Mouse (Mus musculus) hematopoietic multipotent progenitor cell, adult 10-12 weeks (in vitro differentiated cells): ENCODE measurements around the gene Zfp933. TPM values are rescaled to one million over a fixed set of nuclear protein-coding genes. Genes with fewer than 3 reads are reported as not detected.

ENCODE experiments used
- polyA plus RNA-seq: library from polyadenylated mRNA; stranded (reverse); fragments of >175 nt; gene quantifications from 2 replicates; pipeline ENCODE4 v1.2.3, GENCODE M21; 2012; ENCODE audit warnings: low replicate concordance

The Zfp933 gene
- polyA plus RNA-seq: 0.13 and 0.52 TPM in 2 replicates

DNA sequence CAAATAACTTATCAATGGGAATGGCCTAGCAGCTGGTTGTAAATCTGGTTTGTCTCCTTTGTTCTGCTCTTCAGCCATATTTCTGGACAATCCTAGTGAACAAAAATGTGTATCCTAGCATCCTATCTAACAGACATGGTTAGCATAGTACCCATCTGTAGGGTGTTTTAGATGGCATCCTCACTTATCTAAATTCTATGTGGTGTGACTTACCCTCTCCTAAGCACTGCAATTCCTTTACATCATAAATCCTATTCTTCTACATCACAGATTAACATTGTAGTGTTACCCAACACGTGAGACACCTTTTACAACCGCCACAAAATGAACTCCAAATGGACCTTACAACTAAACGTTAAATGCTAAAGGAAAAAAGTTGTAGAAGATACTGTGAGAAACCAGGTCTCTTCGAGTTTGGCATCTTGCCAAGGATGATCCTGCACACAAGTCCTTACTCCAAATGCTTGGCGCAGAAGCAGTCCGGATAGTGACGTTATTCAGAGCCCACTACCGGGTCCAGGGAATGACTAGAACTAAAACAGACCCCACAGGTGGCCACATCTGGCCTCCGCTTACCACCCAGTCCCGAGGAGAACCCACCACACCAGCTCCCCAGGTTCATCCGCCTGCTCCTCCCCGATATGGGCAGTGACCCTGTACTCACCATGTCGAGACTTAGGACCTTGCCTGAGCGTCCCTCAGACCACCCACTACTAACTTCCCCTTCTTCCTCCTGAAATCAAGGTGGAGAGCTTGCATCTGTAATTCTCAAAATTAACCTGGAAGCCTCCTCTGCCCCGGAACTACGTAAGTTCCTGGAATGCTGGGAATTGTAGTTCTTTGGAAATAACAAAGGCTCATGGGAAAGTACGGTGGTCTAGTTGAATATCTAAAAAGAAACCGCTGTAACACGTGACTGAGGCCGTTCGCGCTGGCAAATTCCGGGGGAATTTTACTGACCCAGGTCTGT, at the start of gene Zfp933:
Gene Zfp933 (minus strand): TSS at position 753 of the 970 bp plus-strand sequence.

DNA sequence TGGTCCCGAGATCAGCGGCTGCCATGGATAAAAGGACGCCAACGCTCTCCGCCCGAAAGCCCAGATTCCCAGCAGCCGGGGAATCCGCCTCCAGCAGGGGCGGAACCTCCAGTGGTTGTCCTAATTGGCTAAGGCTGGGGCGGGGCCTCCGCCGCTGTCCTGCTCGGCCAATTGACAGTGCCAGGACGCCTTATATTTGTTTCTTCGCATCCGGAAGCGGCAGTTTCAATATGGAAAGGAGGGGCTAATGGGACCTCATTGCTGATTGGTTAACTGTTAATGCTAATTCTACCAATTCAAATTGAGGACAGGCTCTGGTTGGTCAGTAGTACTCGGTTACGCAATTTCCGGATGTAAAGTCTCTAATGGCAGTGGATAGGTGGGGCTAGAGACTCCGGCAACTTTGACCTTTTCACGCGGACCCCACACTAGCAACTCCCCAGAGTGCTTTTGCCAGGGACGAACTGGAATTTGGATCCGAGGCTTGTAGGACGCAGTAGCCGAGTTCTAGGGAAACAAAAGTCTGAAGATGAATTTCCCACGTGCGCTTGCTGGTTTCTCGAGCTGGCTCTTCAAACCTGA, 20.4 kb upstream of the Zfp933 start, which contains the start of the genes Miip and Fv1:
Gene Miip (minus strand): TSS at position 367 of the 582 bp plus-strand sequence.
Gene Fv1 (plus strand): TSS at position 530 of the 582 bp plus-strand sequence.

DNA sequence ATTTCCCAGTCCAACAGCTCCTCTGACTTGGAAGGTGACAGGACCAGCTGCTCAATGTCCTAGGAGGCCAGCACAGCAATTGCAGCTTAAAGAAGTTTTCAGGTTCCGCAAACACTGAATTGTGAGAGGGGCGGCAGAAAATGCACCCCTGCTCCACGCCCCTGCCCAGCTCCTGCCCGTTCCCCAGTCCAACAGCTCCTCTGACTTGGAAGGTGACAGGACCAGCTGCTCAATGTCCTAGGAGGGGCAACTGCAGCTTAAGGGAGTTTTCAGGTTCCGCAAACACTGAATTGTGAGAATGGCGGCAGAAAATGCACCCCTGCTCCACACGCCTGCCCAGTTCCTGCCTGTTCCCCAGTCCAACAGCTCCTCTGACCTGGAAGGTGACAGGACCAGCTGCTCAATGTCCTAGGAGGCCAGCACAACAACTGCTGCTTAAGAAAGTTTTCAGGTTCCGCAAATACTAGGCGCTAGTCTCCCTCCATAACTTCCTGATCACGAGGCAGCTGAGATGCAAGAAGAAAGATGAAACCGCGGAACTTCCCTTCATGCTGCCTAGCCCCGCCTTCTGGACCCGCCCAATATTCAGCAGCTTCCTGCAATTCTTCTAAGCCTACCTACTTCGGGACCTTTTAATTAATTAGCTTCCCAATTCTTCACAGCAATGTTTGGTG, 38.7 kb downstream of the Zfp933 start, which contains the start of gene Zfp984:
Gene Zfp984 (minus strand): TSS at position 497 of the 674 bp plus-strand sequence.

Other genes with a start within 250 kb of the Zfp933 start
- gene Zfp979, start 205.9 kb downstream of the Zfp933 start, polyA plus RNA-seq: not detected in 2 replicates
- not detected in 2 replicates for gene Zfp534, start 145.8 kb downstream of the Zfp933 start, polyA plus RNA-seq
- 1.2 and 2.1 TPM in 2 replicates for gene Zfp984, start 38.6 kb downstream of the Zfp933 start, polyA plus RNA-seq
- gene Miip, start 20.4 kb upstream of the Zfp933 start, polyA plus RNA-seq: 127 and 261 TPM in 2 replicates
- gene Fv1, start 20.6 kb upstream of the Zfp933 start, polyA plus RNA-seq: 0.61 and 0.72 TPM in 2 replicates
- 13.6 and 22.1 TPM in 2 replicates for gene Mfn2, start 56.3 kb upstream of the Zfp933 start, polyA plus RNA-seq
- 11.9 and 12.5 TPM in 2 replicates for gene Plod1, start 88.4 kb upstream of the Zfp933 start, polyA plus RNA-seq
- gene 2510039O18Rik, start 92.5 kb upstream of the Zfp933 start, polyA plus RNA-seq: 141 and 142 TPM in 2 replicates
- not detected in 2 replicates for gene Nppb, start 137.4 kb upstream of the Zfp933 start, polyA plus RNA-seq
- gene Nppa, start 152.4 kb upstream of the Zfp933 start, polyA plus RNA-seq: not detected in 2 replicates
- 4.8 and 5.6 TPM in 2 replicates for gene Clcn6, start 190.5 kb upstream of the Zfp933 start, polyA plus RNA-seq
- gene Mthfr, start 190.7 kb upstream of the Zfp933 start, polyA plus RNA-seq: 12.5 and 17.2 TPM in 2 replicates
- 8.4 and 16.3 TPM in 2 replicates for gene Agtrap, start 239.7 kb upstream of the Zfp933 start, polyA plus RNA-seq